Mouse (Mus musculus) thymus, adult 2 months (tissue): Measurements from ENCODE around the gene Btbd2. TPM values are rescaled to one million over a fixed set of nuclear protein-coding genes. Genes with fewer than 3 reads are reported as not detected.

Experiments
- DNase-seq: peaks from one replicate; pipeline ENCODE4 v3.0.0; 2021
- H3K27ac ChIP-seq: fragments of 200-500 bp; 2 replicates; pipeline ENCODE4 v1.5.1; 2012; ENCODE audit warnings: low read length, control low read depth; ENCODE audit not compliant: control insufficient read depth, insufficient read depth
- H3K27me3 ChIP-seq: fragments of 200-500 bp; 2 replicates; pipeline ENCODE4 v1.6.1; 2012; ENCODE audit warnings: mild to moderate bottlenecking, low read length, moderate library complexity, mixed read lengths; ENCODE audit not compliant: control insufficient read depth, insufficient read depth
- H3K36me3 ChIP-seq: fragments of 200-500 bp; 2 replicates; pipeline ENCODE4 v1.6.1; 2012; ENCODE audit warnings: mild to moderate bottlenecking, low read length, moderate library complexity; ENCODE audit not compliant: control insufficient read depth, insufficient read depth
- H3K4me1 ChIP-seq: fragments of 200-500 bp; replicated peaks from 2 replicates; pipeline ENCODE4 v1.6.1; 2012; ENCODE audit warnings: low read length; ENCODE audit not compliant: control insufficient read depth, insufficient read depth
- H3K4me3 ChIP-seq: fragments of 200-500 bp; 2 replicates; pipeline ENCODE4 v1.5.1; 2012; ENCODE audit warnings: mild to moderate bottlenecking, low read length, control low read depth, moderate library complexity; ENCODE audit not compliant: control insufficient read depth, insufficient read depth
- CTCF ChIP-seq: fragments of 200-500 bp; IDR thresholded peaks from 2 replicates; pipeline ENCODE4 v1.5.1; 2012; ENCODE audit warnings: mild to moderate bottlenecking, control low read depth, low read length, moderate library complexity, borderline replicate concordance; ENCODE audit not compliant: control insufficient read depth, poor library complexity, insufficient read depth; ENCODE audit errors: extremely low read depth
- POLR2A ChIP-seq: fragments of 200-500 bp; IDR thresholded peaks from 2 replicates; pipeline ENCODE4 v1.6.1; 2012; ENCODE audit warnings: mild to moderate bottlenecking, low read length, control low read depth, moderate library complexity; ENCODE audit not compliant: control insufficient read depth, poor library complexity, insufficient read depth; ENCODE audit errors: extremely low read depth
- WGBS: fragments of 180-500 bp; shearing (Covaris S2); methylation state at CpG from one replicate; pipeline ENCODE4 v1.1.7; 2018; 5-methylcytosine and 5-hydroxymethylcytosine counted together
- polyA plus RNA-seq: library from polyadenylated mRNA; depleted of rRNA; stranded (reverse); fragments of >200 nt; gene quantifications from 2 replicates; pipeline ENCODE4 v1.2.3, GENCODE M21; 2012

The Btbd2 gene
- polyA plus RNA-seq, 1 experiment, result 94.7 TPM

- DNase-seq, result peak; percentile 88
- WGBS, result 1% methylated on average over 15 of the region's 15 CpGs
- no peaks in the 10 kb centered on the region for H3K27me3 ChIP-seq
- TF ChIP-seq POLR2A (peak; percentile 61), CTCF (no peak)
- peak overlapping the region; percentile 99 for H3K27ac ChIP-seq
- no peaks in the 10 kb centered on the region for H3K36me3 ChIP-seq
- peaks cover 39% of the 10 kb centered on the region for H3K4me1 ChIP-seq
- peak overlapping the region; percentile 89 for H3K4me3 ChIP-seq
Measured at GRCm38 (mm10) chr10:80623457-80624191, 33.2 kb downstream of the Btbd2 start.

DNA sequence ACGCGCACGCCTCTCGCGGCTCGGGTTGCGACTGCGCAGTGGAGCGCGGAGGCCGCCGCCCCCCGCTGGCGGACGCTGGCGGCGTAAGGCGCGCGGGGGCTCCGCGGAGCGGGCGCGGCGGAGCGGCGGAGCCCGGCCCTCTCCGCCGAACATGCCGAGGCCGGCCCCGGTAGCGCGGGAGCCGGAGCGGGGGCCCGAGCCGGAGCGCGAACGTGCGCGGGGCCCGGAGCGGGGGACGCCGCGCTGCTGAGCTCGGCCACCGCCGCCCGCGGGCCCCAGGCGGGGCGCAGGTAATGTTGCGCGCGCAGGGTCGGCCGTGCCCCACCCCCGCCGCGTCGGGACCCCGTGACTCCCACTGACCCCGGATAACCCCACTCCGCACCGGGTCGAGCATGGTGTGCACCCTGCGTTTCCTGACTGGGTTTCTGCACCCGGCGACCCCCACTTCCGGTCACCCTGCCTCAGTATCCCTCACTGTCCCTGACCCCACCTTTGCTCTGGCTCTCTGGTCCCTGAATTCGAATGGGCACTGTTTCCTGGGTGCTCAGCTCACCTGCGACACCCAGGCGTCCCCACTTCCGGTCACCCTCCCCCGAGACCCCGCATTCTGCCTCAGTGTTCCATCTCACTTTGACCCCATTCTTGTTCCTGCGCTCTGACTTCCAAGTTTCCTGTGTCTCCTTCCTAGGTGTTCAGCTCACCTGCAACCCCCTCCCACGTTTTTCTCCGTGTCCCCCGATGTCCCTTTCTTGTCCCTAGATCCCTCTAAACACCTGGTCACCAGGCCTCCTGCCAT is 34.0 kb downstream of the Btbd2 start, which contains the start of gene Csnk1g2:
Gene Csnk1g2 (plus strand): TSS at position 178 of the 796 bp plus-strand sequence.
- Histone ChIP-seq H3K27ac (peak within 1 kb of the TSS; percentile 99), H3K4me3 (peak within 1 kb of the TSS; percentile 89), H3K36me3 (no peaks in the 10 kb centered on the region), H3K4me1 (peaks cover 36% of the 10 kb centered on the region), H3K27me3 (no peaks in the 10 kb centered on the region)
- DNase-seq, result peak; percentile 78
- WGBS, result 3% methylated on average over 85 of the region's 85 CpGs
- no peak for TF ChIP-seq CTCF
- TF ChIP-seq POLR2A, result peak; percentile 94

DNA sequence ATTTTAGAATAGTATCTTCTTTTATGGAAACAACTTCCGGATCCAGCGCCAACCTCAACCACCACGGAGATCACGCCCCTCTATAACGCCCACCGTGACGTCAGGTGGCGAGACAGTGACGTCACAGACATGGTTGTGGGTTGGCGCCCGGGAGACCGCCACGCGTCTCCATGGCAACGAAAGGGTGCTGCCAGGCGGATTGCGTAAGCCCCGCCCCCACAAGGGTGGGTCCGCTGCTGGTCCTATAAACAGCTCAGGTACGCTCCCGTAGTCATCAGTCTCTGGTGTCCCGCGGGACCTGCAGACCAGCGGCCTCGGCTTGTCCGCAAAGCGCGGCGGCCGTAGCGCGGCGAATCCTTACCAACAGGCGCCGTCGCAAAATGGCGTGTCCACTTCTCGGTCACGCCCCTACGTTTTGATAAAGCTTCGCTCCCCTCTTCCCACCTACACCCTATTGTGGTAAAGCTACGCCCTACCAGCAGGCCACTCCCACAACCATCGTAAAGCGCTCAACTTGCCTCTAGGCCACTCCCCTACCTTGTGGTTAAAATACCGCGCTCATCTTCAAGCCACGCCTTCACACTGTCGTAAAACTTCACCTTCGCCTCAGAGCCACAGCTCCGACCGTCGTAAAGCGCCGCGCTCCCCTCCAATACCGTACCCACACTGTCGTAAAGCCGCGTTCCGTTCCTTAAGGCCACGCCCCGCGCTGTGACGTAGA is 34.8 kb downstream of the Btbd2 start:
- no peaks in the 10 kb centered on the region for H3K36me3 ChIP-seq
- peak overlapping the region; percentile 62 for H3K4me3 ChIP-seq
- H3K27me3 ChIP-seq, result no peaks in the 10 kb centered on the region
- no peak for TF ChIP-seq POLR2A
- TF ChIP-seq CTCF, result no peak
- H3K27ac ChIP-seq, result peak overlapping the region; percentile 57
- WGBS, result under 1% methylated on average over 64 of the region's 64 CpGs
- DNase-seq, result peak; percentile 99
- H3K4me1 ChIP-seq, result peaks cover 32% of the 10 kb centered on the region

DNA sequence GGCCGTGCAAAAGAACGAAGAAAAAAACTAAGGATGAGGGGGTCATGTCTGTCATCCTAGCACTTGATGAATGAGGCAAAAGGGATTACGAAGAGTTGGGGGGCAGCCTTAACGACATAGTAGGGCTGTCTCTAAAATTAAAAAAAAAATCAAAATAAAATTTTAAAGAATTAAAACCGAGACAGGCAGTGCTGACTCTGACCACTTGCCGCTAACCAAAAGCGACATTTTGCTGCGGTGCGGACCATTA is 35.3 kb downstream of the Btbd2 start:
- WGBS, result 1% methylated on average over 9 of the region's 9 CpGs
- no peaks in the 10 kb centered on the region for H3K27me3 ChIP-seq
- TF ChIP-seq CTCF, result no peak
- no peak for TF ChIP-seq POLR2A
- no peaks in the 10 kb centered on the region for H3K36me3 ChIP-seq
- peak; percentile 24 for DNase-seq
- peak overlapping the region; percentile 62 for H3K4me3 ChIP-seq
- peaks cover 32% of the 10 kb centered on the region for H3K4me1 ChIP-seq
- H3K27ac ChIP-seq, result peak overlapping the region; percentile 28; the same call in 1 of the 2 replicates

DNA sequence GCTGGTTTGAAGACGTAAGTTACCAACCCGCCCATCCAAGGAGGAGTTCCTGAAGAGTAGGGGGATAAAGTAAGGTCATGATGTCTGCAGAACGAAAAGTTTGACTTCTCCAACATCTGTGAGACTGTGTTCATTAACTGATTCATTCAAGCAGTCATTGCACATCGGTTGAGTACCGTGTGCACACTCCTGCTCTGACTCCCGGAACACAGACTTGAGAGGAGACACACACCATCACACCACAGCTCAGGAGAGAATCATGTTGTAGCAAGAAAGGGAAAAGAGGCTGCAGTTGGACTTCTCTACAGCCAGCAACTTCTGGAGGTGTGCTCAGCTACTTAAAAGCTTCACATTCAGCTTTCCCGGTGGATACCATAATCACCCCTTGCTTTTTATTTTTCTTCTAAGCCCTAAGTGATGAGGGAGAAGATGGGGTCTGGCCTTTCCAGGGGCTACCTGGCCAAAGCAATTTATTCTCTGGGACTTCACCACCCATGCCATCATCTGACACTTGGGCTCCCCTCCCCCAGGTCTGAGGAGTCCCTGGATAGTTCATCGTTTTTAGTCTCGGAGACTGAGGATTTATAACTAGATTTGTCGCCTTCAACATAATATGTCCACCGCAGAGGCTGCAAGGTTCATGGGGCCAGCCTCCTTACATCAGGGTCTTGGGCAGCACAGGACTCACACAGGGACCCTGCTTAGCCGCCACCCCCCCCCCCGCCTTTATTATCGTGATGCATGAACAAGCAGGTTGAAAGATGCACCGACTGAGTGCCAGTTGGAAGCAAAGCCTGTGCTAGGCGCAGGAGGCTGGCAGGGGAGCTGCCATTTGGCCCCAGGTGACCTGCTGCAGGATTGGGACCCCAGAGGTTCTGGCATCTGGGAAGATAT is 35.8 kb downstream of the Btbd2 start:
- 72% methylated on average over 16 of the region's 16 CpGs for WGBS
- no peaks in the 10 kb centered on the region for H3K36me3 ChIP-seq

More for the DNA sequence above, 35.8 kb downstream of the Btbd2 start:
- peaks cover 32% of the 10 kb centered on the region for H3K4me1 ChIP-seq
- H3K27me3 ChIP-seq, result no peaks in the 10 kb centered on the region
- H3K4me3 ChIP-seq, result no peak overlapping the region; the same call in 1 of the 2 replicates
- TF ChIP-seq POLR2A, result no peak
- TF ChIP-seq CTCF, result no peak
- peak overlapping the region; percentile 28; the same call in 1 of the 2 replicates for H3K27ac ChIP-seq
- no peak for DNase-seq
